Mouse (Mus musculus): ENCODE measurements around the gene Zcchc2.

GRCm38 (mm10) chr1:105965189-105965588 lies 25.0 kb upstream of the Zcchc2 start:
- TF ChIP-seq CTCF (IDR thresholded peaks at IDR 0.05) (no peak), EP300 (IDR thresholded peaks at IDR 0.05) (no peak)

All from lung, postnatal 0 days (tissue).